Mouse (Mus musculus) hindbrain, embryonic 16.5 days (tissue): ENCODE measurements around the gene Rabep2. TPM values are rescaled to one million over a fixed set of nuclear protein-coding genes. Genes with fewer than 3 reads are reported as not detected.

Experiments used
- ATAC-seq: fragments of 200-750 bp; cut with Nextera tagmentation; 2 replicates; pipeline ENCODE4 v1.8.0; 2017; ENCODE audit warnings: moderate TSS enrichment, moderate library complexity
- H3K27ac ChIP-seq: fragments of 300-500 bp; sonication (generic); 2 replicates; pipeline ENCODE4 v1.5.1; 2014; ENCODE audit warnings: low read depth, mild to moderate bottlenecking, control low read depth, low read length, moderate library complexity
- H3K27me3 ChIP-seq: fragments of 300-500 bp; sonication (generic); replicated peaks from 2 replicates; pipeline ENCODE4 v1.6.1; 2014; ENCODE audit warnings: low read length; ENCODE audit not compliant: control insufficient read depth, insufficient read depth
- H3K36me3 ChIP-seq: fragments of 300-500 bp; sonication (generic); 2 replicates; pipeline ENCODE4 v1.6.1; 2014; ENCODE audit warnings: mild to moderate bottlenecking, low read length, moderate library complexity, mixed read lengths; ENCODE audit not compliant: control insufficient read depth, insufficient read depth
- H3K4me1 ChIP-seq: fragments of 300-500 bp; sonication (generic); 2 replicates; pipeline ENCODE4 v1.6.1; 2014; ENCODE audit warnings: low read depth, low read length; ENCODE audit not compliant: control insufficient read depth, insufficient read depth
- H3K4me2 ChIP-seq: fragments of 300-500 bp; sonication (generic); 2 replicates; pipeline ENCODE4 v1.6.1; 2014; ENCODE audit warnings: mild to moderate bottlenecking, low read length, control low read depth, moderate library complexity
- H3K4me3 ChIP-seq: fragments of 300-500 bp; sonication (generic); 2 replicates; pipeline ENCODE4 v1.5.1; 2014; ENCODE audit warnings: mild to moderate bottlenecking, low read length, control low read depth, moderate library complexity
- H3K9ac ChIP-seq: fragments of 300-500 bp; sonication (generic); 2 replicates; pipeline ENCODE4 v1.6.1; 2014; ENCODE audit warnings: low read depth, mild to moderate bottlenecking, control low read depth, low read length, moderate library complexity
- H3K9me3 ChIP-seq: fragments of 300-500 bp; sonication (generic); 2 replicates; pipeline ENCODE4 v1.6.1; 2014; ENCODE audit warnings: mild to moderate bottlenecking, low read length, moderate library complexity; ENCODE audit not compliant: control insufficient read depth
- WGBS: fragments of 180-500 bp; shearing (Covaris S2); extraction: QIAGEN DNeasy Blood & Tissue Kit; methylation state at CpG from one replicate; pipeline ENCODE4 v1.1.7; 2014; 5-methylcytosine and 5-hydroxymethylcytosine counted together
- polyA plus RNA-seq: library from polyadenylated mRNA; unstranded; fragments of >200 nt; fragmentation: Nextera tagmentation; extraction: Ambion mirVana; gene quantifications from 2 replicates; pipeline ENCODE4 v1.2.1, GENCODE M21; 2015

Gene Rabep2
- polyA plus RNA-seq, 1 experiment from 2014 or later: 23.1 TPM

- WGBS: 75% methylated on average over 1 of the region's 1 CpGs
- no peaks in the 10 kb centered on the region for H3K9me3 ChIP-seq
- H3K4me1 ChIP-seq: peaks cover 9% of the 10 kb centered on the region
- no peak for ATAC-seq
- peaks cover 58% of the 10 kb centered on the region for H3K36me3 ChIP-seq
- H3K4me3 ChIP-seq: no peak overlapping the region
- no peaks in the 10 kb centered on the region for H3K27me3 ChIP-seq
- no peak overlapping the region for H3K9ac ChIP-seq
- no peak overlapping the region for H3K27ac ChIP-seq
- H3K4me2 ChIP-seq: no peak overlapping the region
Observed at GRCm38 (mm10) chr7:126491005-126491404, 62.4 kb downstream of the Rabep2 start.

- Histone ChIP-seq H3K36me3 (peaks cover 68% of the 10 kb centered on the region), H3K27ac (no peak overlapping the region), H3K27me3 (no peaks in the 10 kb centered on the region), H3K9ac (no peak overlapping the region), H3K9me3 (no peaks in the 10 kb centered on the region), H3K4me1 (peaks cover 9% of the 10 kb centered on the region), H3K4me2 (no peak overlapping the region), H3K4me3 (no peak overlapping the region)
- WGBS: 50% methylated on average over 11 of the region's 11 CpGs
- ATAC-seq: no peak
Observed at GRCm38 (mm10) chr7:126491973-126492372, 63.4 kb downstream of the Rabep2 start.

DNA sequence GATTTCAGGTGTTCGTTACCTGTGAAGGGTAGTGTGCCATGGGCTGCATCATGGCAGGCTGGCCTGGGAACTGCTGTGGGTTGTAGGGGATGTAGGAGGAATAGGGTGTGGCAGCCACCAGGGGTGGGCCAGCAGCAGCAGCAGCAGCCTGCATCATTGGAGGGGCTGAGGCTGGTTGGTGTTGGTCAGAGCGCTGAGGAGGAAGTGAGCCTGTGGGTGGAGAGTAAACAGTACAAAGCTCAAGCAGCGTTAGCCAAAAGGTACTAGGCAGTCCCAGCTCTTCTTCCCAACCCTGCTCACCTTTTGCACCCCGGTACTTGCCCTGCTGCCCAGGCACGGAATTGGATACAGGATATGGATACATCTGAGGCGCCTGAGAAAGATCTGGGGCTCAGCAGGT lies 65.6 kb downstream of the Rabep2 start:
- 93% methylated on average over 6 of the region's 6 CpGs for WGBS
- Histone ChIP-seq H3K4me1 (no peaks in the 10 kb centered on the region), H3K9me3 (no peaks in the 10 kb centered on the region), H3K4me2 (no peak overlapping the region), H3K9ac (no peak overlapping the region), H3K27me3 (no peaks in the 10 kb centered on the region), H3K4me3 (no peak overlapping the region), H3K36me3 (peaks cover 84% of the 10 kb centered on the region), H3K27ac (no peak overlapping the region)
- ATAC-seq: no peak

DNA sequence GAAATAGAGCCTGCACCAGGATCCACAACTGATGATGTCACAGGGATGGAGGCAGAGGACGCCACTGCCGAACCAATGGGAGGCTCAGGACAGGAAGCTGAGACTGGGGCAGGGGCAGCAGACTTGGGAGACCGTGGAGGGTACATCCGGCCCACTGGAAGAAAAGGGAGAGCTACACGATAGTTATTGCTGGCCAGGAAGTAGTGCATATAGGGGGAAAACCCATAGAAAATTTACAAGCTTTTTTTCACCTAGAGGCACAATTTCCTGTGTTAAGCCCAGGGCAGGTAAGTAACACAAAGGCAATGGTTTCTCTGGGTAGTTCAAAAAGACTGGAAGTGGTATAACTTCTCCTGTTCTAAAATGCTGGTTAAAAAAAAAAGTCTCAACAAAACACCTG lies 67.9 kb downstream of the Rabep2 start:
- H3K9me3 ChIP-seq: no peaks in the 10 kb centered on the region
- H3K36me3 ChIP-seq: peaks cover 86% of the 10 kb centered on the region
- H3K27ac ChIP-seq: no peak overlapping the region
- H3K27me3 ChIP-seq: no peaks in the 10 kb centered on the region
- 95% methylated on average over 5 of the region's 5 CpGs for WGBS
- no peak overlapping the region for H3K9ac ChIP-seq
- H3K4me2 ChIP-seq: no peak overlapping the region
- ATAC-seq: no peak
- H3K4me1 ChIP-seq: peaks cover 6% of the 10 kb centered on the region
- H3K4me3 ChIP-seq: no peak overlapping the region

DNA sequence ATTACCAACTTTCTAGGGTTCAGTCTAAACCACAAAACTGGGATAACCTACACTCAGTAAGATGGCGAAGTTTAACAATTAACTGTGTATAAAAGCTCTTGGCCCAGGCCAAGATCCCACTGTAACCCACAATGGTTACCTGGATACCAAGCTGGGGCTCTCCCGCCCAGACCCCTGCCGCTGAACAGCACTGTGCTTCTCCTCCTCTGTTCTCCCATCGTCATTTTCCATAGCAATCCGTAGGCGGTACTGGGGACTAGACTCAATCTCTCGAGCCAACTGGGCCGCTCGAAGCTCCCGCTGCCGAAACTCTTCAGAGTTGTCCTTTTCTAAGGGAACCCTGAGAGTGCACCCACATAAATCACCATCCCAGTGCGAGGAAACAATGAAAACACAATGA lies 69.4 kb downstream of the Rabep2 start:
- H3K4me2 ChIP-seq: no peak overlapping the region
- H3K4me3 ChIP-seq: no peak overlapping the region
- H3K9me3 ChIP-seq: no peaks in the 10 kb centered on the region
- H3K9ac ChIP-seq: no peak overlapping the region
- WGBS: 86% methylated on average over 12 of the region's 12 CpGs
- peaks cover 73% of the 10 kb centered on the region for H3K36me3 ChIP-seq
- no peak for ATAC-seq
- H3K27ac ChIP-seq: no peak overlapping the region
- no peaks in the 10 kb centered on the region for H3K27me3 ChIP-seq
- peaks cover 6% of the 10 kb centered on the region for H3K4me1 ChIP-seq

Other genes starting within 250 kb of the Rabep2 start
- 44.4 and 54.4 TPM in 2 replicates for gene Xpo6, start 228.3 kb upstream of the Rabep2 start, polyA plus RNA-seq
- 159 and 208 TPM in 2 replicates for gene Sbk1, start 156.1 kb upstream of the Rabep2 start, polyA plus RNA-seq
- gene Lat, start 59.2 kb upstream of the Rabep2 start, polyA plus RNA-seq: 0.55 and 1.00 TPM in 2 replicates
- 98.1 and 98.9 TPM in 2 replicates for gene Spns1, start 51.3 kb upstream of the Rabep2 start, polyA plus RNA-seq
- 2.1 and 2.3 TPM in 2 replicates for gene Nfatc2ip, start 32.0 kb upstream of the Rabep2 start, polyA plus RNA-seq
- not detected in 2 replicates for gene Cd19, start 13.9 kb upstream of the Rabep2 start, polyA plus RNA-seq
- 0.56 and 14.3 TPM in 2 replicates for gene Atp2a1, start 34.3 kb downstream of the Rabep2 start, polyA plus RNA-seq
- gene Sh2b1, start 46.7 kb downstream of the Rabep2 start, polyA plus RNA-seq: 70.7 and 76.5 TPM in 2 replicates
- gene Tufm, start 58.6 kb downstream of the Rabep2 start, polyA plus RNA-seq: 136 and 137 TPM in 2 replicates
- 48.1 and 59.7 TPM in 2 replicates for gene Atxn2l, start 74.7 kb downstream of the Rabep2 start, polyA plus RNA-seq
- 172 and 174 TPM in 2 replicates for gene Eif3c, start 137.7 kb downstream of the Rabep2 start, polyA plus RNA-seq
- gene Apobr, start 156.2 kb downstream of the Rabep2 start, polyA plus RNA-seq: 0.36 and 0.88 TPM in 2 replicates
- gene Cln3, start 157.1 kb downstream of the Rabep2 start, polyA plus RNA-seq: 37.1 and 38.9 TPM in 2 replicates
- not detected in 2 replicates for gene Il27, start 166.2 kb downstream of the Rabep2 start, polyA plus RNA-seq
- gene Nupr1, start 202.1 kb downstream of the Rabep2 start, polyA plus RNA-seq: 14.8 and 15.6 TPM in 2 replicates
- 54.9 and 56.5 TPM in 2 replicates for gene Sgf29, start 220.6 kb downstream of the Rabep2 start, polyA plus RNA-seq
- 11.9 and 12.0 TPM in 2 replicates for gene Sult1a1, start 247.7 kb downstream of the Rabep2 start, polyA plus RNA-seq